Mouse (Mus musculus) limb, embryonic 12.5 days (tissue): ENCODE results near the gene Reln. TPM values are rescaled to one million over a fixed set of nuclear protein-coding genes. Genes with fewer than 3 reads are reported as not detected.

Experiments used
- ATAC-seq: fragments of 200-750 bp; cut with Nextera tagmentation; 2 replicates; pipeline ENCODE4 v1.8.0; 2017; ENCODE audit warnings: low read depth, moderate TSS enrichment; ENCODE audit not compliant: insufficient number of reproducible peaks, insufficient read depth, low FRiP score, low TSS enrichment
- H3K27ac ChIP-seq: fragments of 300-500 bp; sonication (generic); 2 replicates; pipeline ENCODE4 v1.5.1; 2016; ENCODE audit warnings: mild to moderate bottlenecking, moderate library complexity
- H3K27me3 ChIP-seq: fragments of 300-500 bp; sonication (generic); 2 replicates; pipeline ENCODE4 v1.6.1; 2016; ENCODE audit warnings: mild to moderate bottlenecking, moderate library complexity
- H3K36me3 ChIP-seq: fragments of 300-500 bp; sonication (generic); 2 replicates; pipeline ENCODE4 v1.6.1; 2016; ENCODE audit warnings: mild to moderate bottlenecking, moderate library complexity
- H3K4me1 ChIP-seq: fragments of 300-500 bp; sonication (generic); replicated peaks from 2 replicates; pipeline ENCODE4 v1.6.1; 2016
- H3K4me2 ChIP-seq: fragments of 300-500 bp; sonication (generic); 2 replicates; pipeline ENCODE4 v1.6.1; 2016; ENCODE audit warnings: mild to moderate bottlenecking, moderate library complexity
- H3K4me3 ChIP-seq: fragments of 300-500 bp; sonication (generic); replicated peaks from 2 replicates; pipeline ENCODE4 v1.5.1; 2016; ENCODE audit warnings: mild to moderate bottlenecking
- H3K9ac ChIP-seq: fragments of 300-500 bp; sonication (generic); replicated peaks from 2 replicates; pipeline ENCODE4 v1.6.1; 2016; ENCODE audit warnings: mild to moderate bottlenecking, moderate library complexity
- H3K9me3 ChIP-seq: fragments of 300-500 bp; sonication (generic); 2 replicates; pipeline ENCODE4 v1.6.1; 2016; ENCODE audit warnings: mild to moderate bottlenecking, moderate library complexity
- WGBS: fragments of 180-500 bp; shearing (Covaris S2); methylation state at CpG from one replicate; pipeline ENCODE4 v1.1.7; 2016; 5-methylcytosine and 5-hydroxymethylcytosine counted together
- polyA plus RNA-seq: library from polyadenylated mRNA; unstranded; fragments of >200 nt; fragmentation: Nextera tagmentation; extraction: Ambion mirVana; gene quantifications from 2 replicates; pipeline ENCODE4 v1.2.1, GENCODE M21; 2016

The Reln gene
- polyA plus RNA-seq, 1 experiment from 2014 or later: 1.7 TPM

GRCm38 (mm10) chr5:22033039-22033438 is 311.5 kb downstream of the Reln start:
- Histone ChIP-seq H3K4me3 (no peak overlapping the region), H3K4me1 (peaks cover 7% of the 10 kb centered on the region)

GRCm38 (mm10) chr5:22031653-22032052 is 312.8 kb downstream of the Reln start:
- Histone ChIP-seq H3K4me1 (peaks cover 7% of the 10 kb centered on the region), H3K4me3 (no peak overlapping the region), H3K36me3 (no peaks in the 10 kb centered on the region), H3K27me3 (no peaks in the 10 kb centered on the region; the same call in 1 of the 2 replicates), H3K4me2 (no peak overlapping the region), H3K9me3 (no peaks in the 10 kb centered on the region), H3K27ac (no peak overlapping the region), H3K9ac (no peak overlapping the region)
- peak; percentile 59; the same call in 1 of the 2 replicates for ATAC-seq
- 27% methylated on average over 7 of the region's 7 CpGs for WGBS

More at GRCm38 (mm10) chr5:22033039-22033438, 311.5 kb downstream of the Reln start:
- Histone ChIP-seq H3K36me3 (no peaks in the 10 kb centered on the region), H3K4me2 (no peak overlapping the region), H3K9ac (no peak overlapping the region), H3K27me3 (no peaks in the 10 kb centered on the region; the same call in 1 of the 2 replicates), H3K9me3 (no peaks in the 10 kb centered on the region), H3K27ac (no peak overlapping the region)
- WGBS: 71% methylated on average over 8 of the region's 8 CpGs
- ATAC-seq: no peak

- Histone ChIP-seq H3K36me3 (no peaks in the 10 kb centered on the region), H3K4me2 (no peak overlapping the region), H3K27me3 (no peaks in the 10 kb centered on the region; the same call in 1 of the 2 replicates), H3K4me3 (no peak overlapping the region), H3K27ac (no peak overlapping the region), H3K4me1 (peaks cover 7% of the 10 kb centered on the region), H3K9me3 (no peaks in the 10 kb centered on the region), H3K9ac (no peak overlapping the region)
- ATAC-seq: no peak
- 85% methylated on average over 11 of the region's 11 CpGs for WGBS
These were observed 316.1 kb downstream of the Reln start for GRCm38 (mm10) chr5:22028379-22028778.

GRCm38 (mm10) chr5:22027240-22027875 is 317.1 kb downstream of the Reln start:
- no peak overlapping the region for H3K4me3 ChIP-seq
- H3K27ac ChIP-seq: no peak overlapping the region
- WGBS: 80% methylated on average over 6 of the region's 6 CpGs
- no peaks in the 10 kb centered on the region for H3K36me3 ChIP-seq
- peaks cover 7% of the 10 kb centered on the region for H3K4me1 ChIP-seq
- H3K4me2 ChIP-seq: no peak overlapping the region
- no peaks in the 10 kb centered on the region; the same call in 1 of the 2 replicates for H3K27me3 ChIP-seq
- H3K9ac ChIP-seq: no peak overlapping the region
- no peaks in the 10 kb centered on the region for H3K9me3 ChIP-seq
- no peak for ATAC-seq

GRCm38 (mm10) chr5:22025746-22026145 is 318.8 kb downstream of the Reln start:
- Histone ChIP-seq H3K4me2 (no peak overlapping the region), H3K4me1 (no peaks in the 10 kb centered on the region), H3K9me3 (no peaks in the 10 kb centered on the region), H3K36me3 (no peaks in the 10 kb centered on the region), H3K27ac (no peak overlapping the region), H3K9ac (no peak overlapping the region), H3K27me3 (no peaks in the 10 kb centered on the region), H3K4me3 (no peak overlapping the region)
- 90% methylated on average over 4 of the region's 4 CpGs for WGBS
- ATAC-seq: no peak

GRCm38 (mm10) chr5:22024108-22024507 is 320.4 kb downstream of the Reln start:
- H3K4me2 ChIP-seq: no peak overlapping the region
- no peak overlapping the region for H3K9ac ChIP-seq
- no peaks in the 10 kb centered on the region for H3K27me3 ChIP-seq
- H3K4me1 ChIP-seq: no peaks in the 10 kb centered on the region
- H3K36me3 ChIP-seq: no peaks in the 10 kb centered on the region
- H3K4me3 ChIP-seq: no peak overlapping the region
- ATAC-seq: no peak
- H3K27ac ChIP-seq: no peak overlapping the region
- no peaks in the 10 kb centered on the region for H3K9me3 ChIP-seq
- WGBS: 57% methylated on average over 3 of the region's 3 CpGs

GRCm38 (mm10) chr5:22017896-22018295 is 326.6 kb downstream of the Reln start:
- no peak for ATAC-seq
- H3K27ac ChIP-seq: no peak overlapping the region
- H3K27me3 ChIP-seq: no peaks in the 10 kb centered on the region
- no peaks in the 10 kb centered on the region for H3K36me3 ChIP-seq
- no peaks in the 10 kb centered on the region for H3K9me3 ChIP-seq
- no peak overlapping the region for H3K9ac ChIP-seq
- H3K4me3 ChIP-seq: no peak overlapping the region
- no peak overlapping the region for H3K4me2 ChIP-seq
- 87% methylated on average over 3 of the region's 3 CpGs for WGBS
- H3K4me1 ChIP-seq: no peaks in the 10 kb centered on the region

- 76% methylated on average over 3 of the region's 3 CpGs for WGBS
- no peaks in the 10 kb centered on the region for H3K36me3 ChIP-seq
- H3K9me3 ChIP-seq: no peaks in the 10 kb centered on the region
- no peak for ATAC-seq
- no peak overlapping the region for H3K4me3 ChIP-seq
- no peak overlapping the region for H3K4me2 ChIP-seq
- no peak overlapping the region for H3K27ac ChIP-seq
- H3K27me3 ChIP-seq: no peaks in the 10 kb centered on the region
- no peak overlapping the region for H3K9ac ChIP-seq
- H3K4me1 ChIP-seq: no peaks in the 10 kb centered on the region
These were observed 330.0 kb downstream of the Reln start for GRCm38 (mm10) chr5:22014459-22014858.

GRCm38 (mm10) chr5:22009142-22009541 is 335.4 kb downstream of the Reln start:
- H3K4me2 ChIP-seq: no peak overlapping the region
- H3K27me3 ChIP-seq: no peaks in the 10 kb centered on the region
- H3K4me3 ChIP-seq: no peak overlapping the region
- H3K36me3 ChIP-seq: no peaks in the 10 kb centered on the region
- no peak overlapping the region for H3K9ac ChIP-seq
- no peaks in the 10 kb centered on the region for H3K4me1 ChIP-seq
- H3K27ac ChIP-seq: no peak overlapping the region
- 89% methylated on average over 8 of the region's 8 CpGs for WGBS
- no peaks in the 10 kb centered on the region for H3K9me3 ChIP-seq
- ATAC-seq: no peak

GRCm38 (mm10) chr5:22007304-22008059 is 337.0 kb downstream of the Reln start:
- ATAC-seq: no peak
- H3K4me2 ChIP-seq: no peak overlapping the region
- H3K27ac ChIP-seq: no peak overlapping the region
- no peaks in the 10 kb centered on the region for H3K36me3 ChIP-seq
- WGBS: 63% methylated on average over 11 of the region's 11 CpGs
- H3K9ac ChIP-seq: no peak overlapping the region
- no peaks in the 10 kb centered on the region for H3K4me1 ChIP-seq
- H3K9me3 ChIP-seq: no peaks in the 10 kb centered on the region
- no peak overlapping the region for H3K4me3 ChIP-seq
- H3K27me3 ChIP-seq: no peaks in the 10 kb centered on the region

- H3K9me3 ChIP-seq: no peaks in the 10 kb centered on the region
- no peaks in the 10 kb centered on the region for H3K27me3 ChIP-seq
- H3K4me2 ChIP-seq: no peak overlapping the region
- ATAC-seq: no peak
- H3K4me3 ChIP-seq: no peak overlapping the region
- no peak overlapping the region for H3K27ac ChIP-seq
- WGBS: 84% methylated on average over 4 of the region's 4 CpGs
- H3K36me3 ChIP-seq: no peaks in the 10 kb centered on the region
- H3K4me1 ChIP-seq: no peaks in the 10 kb centered on the region
- no peak overlapping the region for H3K9ac ChIP-seq
These were observed 340.6 kb downstream of the Reln start for GRCm38 (mm10) chr5:22003858-22004257.
